Mouse (Mus musculus): ENCODE data around the gene Cdk15. TPM values are rescaled to one million over a fixed set of nuclear protein-coding genes. Genes with fewer than 3 reads are reported as not detected.

Gene Cdk15
- polyA plus RNA-seq, 2 experiments, result not detected

DNA sequence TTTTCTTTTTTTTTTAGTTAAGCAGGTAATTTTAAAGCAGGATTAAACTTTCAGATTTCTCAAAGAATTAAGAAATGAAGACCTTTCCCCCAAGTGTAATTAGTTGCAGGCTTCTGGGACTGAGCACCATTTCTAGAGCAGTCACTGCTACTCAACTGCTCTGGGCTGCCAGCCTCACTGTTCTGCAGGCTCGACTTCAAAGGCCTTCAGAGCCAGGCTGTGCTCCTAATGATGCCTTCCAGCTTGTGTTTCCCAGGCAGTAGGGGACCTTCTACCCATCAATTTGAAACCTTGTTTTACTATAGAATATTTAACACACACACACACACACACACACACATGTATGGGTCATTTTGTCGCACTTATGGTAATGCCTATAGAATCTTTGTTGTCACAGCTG, 34.9 kb downstream of the Cdk15 start:
- ATAC-seq (ENCODE audit: insufficient read depth) (no peak), DNase-seq (ENCODE audit: low read depth in 3 of 3, low spot score in 3 of 3) (no peak)
- Histone ChIP-seq H3K4me1 (replicated peaks; ENCODE audit: control insufficient read depth in 2 of 2, insufficient read depth in 2 of 2, low read length in 1 of 2) (no peaks in the 10 kb centered on the region), H3K4me2 (ENCODE audit: low read depth) (no peak overlapping the region), H3K9ac (replicated peaks) (no peak overlapping the region), H3K4me3 (ENCODE audit: insufficient read depth in 1 of 2, low read depth in 2 of 2, low read length in 2 of 2) (no peak overlapping the region), H3K36me3 (replicated peaks; ENCODE audit: control insufficient read depth, insufficient read depth, low read depth) (no peaks in the 10 kb centered on the region), H3K27ac (no peak overlapping the region), H3K27me3 (ENCODE audit: control insufficient read depth, insufficient read depth, low read length) (no peaks in the 10 kb centered on the region), H3K9me3 (ENCODE audit: control insufficient read depth, low read length) (no peaks in the 10 kb centered on the region)
- TF ChIP-seq EP300 (IDR thresholded peaks at IDR 0.05; ENCODE audit: low read depth) (no peak), CTCF (IDR thresholded peaks at IDR 0.05; ENCODE audit: low read depth) (no peak)
- WGBS (ENCODE audit: insufficient replicate concordance), result 38% methylated on average over 2 of the region's 2 CpGs

DNA sequence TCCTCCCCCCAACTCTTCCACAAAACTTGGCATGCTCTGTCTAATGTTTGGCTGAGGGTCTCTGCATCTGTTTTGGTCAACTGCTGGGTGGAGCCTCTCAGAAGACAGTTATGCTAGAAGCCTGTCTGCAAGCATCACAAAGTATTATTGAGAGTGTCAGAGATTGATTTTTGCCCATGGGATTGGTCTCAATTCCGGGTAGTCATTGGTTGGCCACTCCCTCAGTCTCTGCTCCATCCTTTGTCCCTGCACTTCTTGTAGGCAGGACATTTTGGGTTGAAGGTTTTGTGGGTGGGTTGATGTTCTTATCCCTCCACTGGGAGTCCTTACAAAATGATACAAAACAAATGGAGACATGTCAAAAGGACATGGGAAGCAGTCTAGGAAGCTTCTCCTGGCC, 39.1 kb downstream of the Cdk15 start:
- Histone ChIP-seq H3K4me3 (ENCODE audit: insufficient read depth in 1 of 2, low read depth in 2 of 2, low read length in 2 of 2) (no peak overlapping the region), H3K36me3 (replicated peaks; ENCODE audit: control insufficient read depth, insufficient read depth, low read depth) (no peaks in the 10 kb centered on the region), H3K27ac (no peak overlapping the region), H3K9me3 (ENCODE audit: control insufficient read depth, low read length) (no peaks in the 10 kb centered on the region), H3K9ac (replicated peaks) (no peak overlapping the region), H3K4me2 (ENCODE audit: low read depth) (no peak overlapping the region), H3K27me3 (ENCODE audit: control insufficient read depth, insufficient read depth, low read length) (no peaks in the 10 kb centered on the region), H3K4me1 (replicated peaks; ENCODE audit: control insufficient read depth in 2 of 2, insufficient read depth in 2 of 2, low read length in 1 of 2) (no peaks in the 10 kb centered on the region)
- no peak for ATAC-seq (ENCODE audit: insufficient read depth)
- DNase-seq (ENCODE audit: low read depth in 3 of 3, low spot score in 3 of 3), result no peak
- 55% methylated on average over 1 of the region's 1 CpGs for WGBS (ENCODE audit: insufficient replicate concordance)
- TF ChIP-seq EP300 (IDR thresholded peaks at IDR 0.05; ENCODE audit: low read depth) (no peak), CTCF (IDR thresholded peaks at IDR 0.05; ENCODE audit: low read depth) (no peak)

DNA sequence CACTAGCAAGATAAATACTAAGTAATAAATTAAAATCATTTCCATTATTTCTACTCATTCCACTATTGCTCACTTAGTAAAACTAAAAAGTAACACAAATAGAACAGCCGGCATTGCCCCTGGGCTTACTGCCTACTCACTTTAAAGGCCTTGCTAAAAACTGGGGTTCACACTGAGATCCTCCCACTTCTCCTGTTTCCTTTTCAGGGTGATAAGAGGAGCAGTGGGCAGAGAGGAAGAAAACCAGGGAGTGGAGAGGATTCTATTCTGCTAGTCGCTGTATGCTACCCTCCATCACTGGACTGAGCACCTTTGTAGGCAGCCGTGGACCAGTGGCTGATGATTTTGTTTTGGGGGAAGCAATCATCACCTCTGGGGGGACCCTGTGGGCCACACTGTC, 40.5 kb downstream of the Cdk15 start:
- no peaks in the 10 kb centered on the region for H3K4me1 ChIP-seq (replicated peaks; ENCODE audit: control insufficient read depth in 2 of 2, insufficient read depth in 2 of 2, low read length in 1 of 2)
- no peak overlapping the region for H3K27ac ChIP-seq
- no peak overlapping the region for H3K4me2 ChIP-seq (ENCODE audit: low read depth)
- no peak for DNase-seq (ENCODE audit: low read depth in 3 of 3, low spot score in 3 of 3)
- H3K9ac ChIP-seq (replicated peaks), result no peak overlapping the region
- no peaks in the 10 kb centered on the region for H3K9me3 ChIP-seq (ENCODE audit: control insufficient read depth, low read length)
- H3K36me3 ChIP-seq (replicated peaks; ENCODE audit: control insufficient read depth, insufficient read depth, low read depth), result no peaks in the 10 kb centered on the region
- no peaks in the 10 kb centered on the region for H3K27me3 ChIP-seq (ENCODE audit: control insufficient read depth, insufficient read depth, low read length)
- WGBS (ENCODE audit: insufficient replicate concordance), result 54% methylated on average over 3 of the region's 3 CpGs
- no peak for ATAC-seq (ENCODE audit: insufficient read depth)
- H3K4me3 ChIP-seq (ENCODE audit: insufficient read depth in 1 of 2, low read depth in 2 of 2, low read length in 2 of 2), result no peak overlapping the region
- TF ChIP-seq CTCF (IDR thresholded peaks at IDR 0.05; ENCODE audit: low read depth), result no peak
- TF ChIP-seq EP300 (IDR thresholded peaks at IDR 0.05; ENCODE audit: low read depth), result no peak

DNA sequence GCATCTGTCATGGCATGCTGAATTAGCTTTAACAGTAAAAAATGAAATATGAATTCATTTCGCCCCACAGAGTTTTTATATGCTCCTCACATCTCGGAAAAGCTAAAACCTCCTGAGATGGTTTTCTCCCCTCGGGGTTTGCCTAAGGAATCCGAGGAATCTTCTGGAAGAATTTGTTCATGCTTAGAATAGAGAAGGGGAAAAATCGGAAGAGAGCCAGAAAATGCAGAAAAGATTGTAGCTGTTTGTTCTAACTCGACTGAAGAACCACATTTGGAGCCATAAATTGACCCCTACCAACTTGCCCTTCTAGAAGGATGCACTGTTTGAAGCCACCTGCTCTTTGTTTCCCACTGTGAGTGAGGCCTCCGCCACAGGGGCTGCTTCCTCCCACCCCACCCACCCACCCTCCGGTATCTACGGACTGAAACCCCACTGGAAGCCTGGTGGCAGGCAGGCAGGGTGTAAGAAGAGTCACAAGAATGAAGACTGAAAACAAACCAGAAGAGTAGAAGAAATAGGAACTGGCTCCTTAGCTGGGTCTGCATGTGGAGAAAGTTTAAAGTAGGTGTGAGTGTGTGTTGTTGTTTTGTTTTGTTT, 41.9 kb downstream of the Cdk15 start:
- no peak for ATAC-seq (ENCODE audit: insufficient read depth)
- Histone ChIP-seq H3K4me2 (ENCODE audit: low read depth) (no peak overlapping the region), H3K4me1 (replicated peaks; ENCODE audit: control insufficient read depth in 2 of 2, insufficient read depth in 2 of 2, low read length in 1 of 2) (no peaks in the 10 kb centered on the region), H3K9ac (replicated peaks) (no peak overlapping the region), H3K36me3 (replicated peaks; ENCODE audit: control insufficient read depth, insufficient read depth, low read depth) (no peaks in the 10 kb centered on the region), H3K27ac (no peak overlapping the region), H3K9me3 (ENCODE audit: control insufficient read depth, low read length) (no peaks in the 10 kb centered on the region), H3K4me3 (ENCODE audit: insufficient read depth in 1 of 2, low read depth in 2 of 2, low read length in 2 of 2) (no peak overlapping the region), H3K27me3 (ENCODE audit: control insufficient read depth, insufficient read depth, low read length) (no peaks in the 10 kb centered on the region)
- TF ChIP-seq EP300 (IDR thresholded peaks at IDR 0.05; ENCODE audit: low read depth), result no peak
- no peak for DNase-seq (ENCODE audit: low read depth in 3 of 3, low spot score in 3 of 3)
- WGBS (ENCODE audit: insufficient replicate concordance), result 40% methylated on average over 9 of the region's 9 CpGs

DNA sequence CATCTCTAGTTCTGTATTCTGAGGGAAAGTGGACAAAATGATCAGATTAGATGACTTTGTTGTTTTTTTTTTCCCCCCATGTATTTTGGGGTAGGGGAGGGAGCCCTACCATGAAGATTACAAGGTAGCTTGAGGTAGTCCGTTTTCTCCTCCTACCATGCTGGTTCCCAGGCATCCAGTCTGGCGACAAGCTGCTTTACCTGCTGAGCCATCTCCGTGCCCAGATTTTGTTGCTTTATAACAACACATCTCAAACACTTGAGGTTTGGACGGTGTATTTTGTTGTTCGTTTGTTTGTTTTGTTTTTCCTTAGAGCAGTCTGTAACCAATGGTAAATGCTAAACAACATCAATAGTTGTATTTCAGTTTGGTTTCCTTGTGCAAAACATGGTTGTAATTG, 50.6 kb downstream of the Cdk15 start:
- no peak overlapping the region for H3K4me3 ChIP-seq (ENCODE audit: insufficient read depth in 1 of 2, low read depth in 2 of 2, low read length in 2 of 2)
- H3K9me3 ChIP-seq (ENCODE audit: control insufficient read depth, low read length), result no peaks in the 10 kb centered on the region
- WGBS (ENCODE audit: insufficient replicate concordance), result 62% methylated on average over 5 of the region's 5 CpGs
- H3K9ac ChIP-seq (replicated peaks), result no peak overlapping the region
- H3K4me1 ChIP-seq (replicated peaks; ENCODE audit: control insufficient read depth in 2 of 2, insufficient read depth in 2 of 2, low read length in 1 of 2), result no peaks in the 10 kb centered on the region
- no peak overlapping the region for H3K4me2 ChIP-seq (ENCODE audit: low read depth)
- no peak overlapping the region for H3K27ac ChIP-seq
- no peak for ATAC-seq (ENCODE audit: insufficient read depth)
- no peak for TF ChIP-seq CTCF (IDR thresholded peaks at IDR 0.05; ENCODE audit: low read depth)
- TF ChIP-seq EP300 (IDR thresholded peaks at IDR 0.05; ENCODE audit: low read depth), result no peak
- no peak for DNase-seq (ENCODE audit: low read depth in 3 of 3, low spot score in 3 of 3)
- H3K36me3 ChIP-seq (replicated peaks; ENCODE audit: control insufficient read depth, insufficient read depth, low read depth), result no peaks in the 10 kb centered on the region
- H3K27me3 ChIP-seq (ENCODE audit: control insufficient read depth, insufficient read depth, low read length), result no peaks in the 10 kb centered on the region
